Mouse (Mus musculus) limb, embryonic 14.5 days (tissue): ENCODE results near the gene Usp30. TPM values are rescaled to one million over a fixed set of nuclear protein-coding genes. Genes with fewer than 3 reads are reported as not detected.
A peak's percentile ranks its signal among the peaks of the same experiment; 100 is the strongest.

ENCODE experiments used
- ATAC-seq: fragments of 200-750 bp; cut with Nextera tagmentation; 2 replicates; pipeline ENCODE4 v1.8.0; 2017; ENCODE audit warnings: low read depth, moderate number of reproducible peaks, moderate TSS enrichment; ENCODE audit not compliant: low FRiP score
- DNase-seq: peaks from one replicate; pipeline ENCODE4 v3.0.0-alpha.2; 2015; ENCODE audit warnings: low spot score
- H3K27ac ChIP-seq: fragments of 300-500 bp; sonication (generic); replicated peaks from 2 replicates; pipeline ENCODE4 v1.5.1; 2014; ENCODE audit warnings: low read depth, mild to moderate bottlenecking, low read length, moderate library complexity, mixed read lengths
- H3K27me3 ChIP-seq: fragments of 300-500 bp; sonication (generic); 2 replicates; pipeline ENCODE4 v1.6.1; 2014; ENCODE audit warnings: low read length, mixed read lengths; ENCODE audit not compliant: control insufficient read depth, insufficient read depth
- H3K36me3 ChIP-seq: fragments of 300-500 bp; sonication (generic); 2 replicates; pipeline ENCODE4 v1.6.1; 2014; ENCODE audit warnings: mild to moderate bottlenecking, low read length, moderate library complexity, mixed read lengths; ENCODE audit not compliant: control insufficient read depth, insufficient read depth
- H3K4me1 ChIP-seq: fragments of 300-500 bp; sonication (generic); 2 replicates; pipeline ENCODE4 v1.6.1; 2014; ENCODE audit warnings: antibody characterized with exemption, low read length, mixed read lengths; ENCODE audit not compliant: control insufficient read depth, insufficient read depth
- H3K4me2 ChIP-seq: fragments of 300-500 bp; sonication (generic); replicated peaks from 2 replicates; pipeline ENCODE4 v1.6.1; 2014; ENCODE audit warnings: low read depth, mild to moderate bottlenecking, low read length, moderate library complexity; ENCODE audit not compliant: severe bottlenecking
- H3K4me3 ChIP-seq: fragments of 300-500 bp; sonication (generic); replicated peaks from 2 replicates; pipeline ENCODE4 v1.5.1; 2014; ENCODE audit warnings: low read length
- H3K9ac ChIP-seq: fragments of 300-500 bp; sonication (generic); 2 replicates; pipeline ENCODE4 v1.6.1; 2014; ENCODE audit warnings: mild to moderate bottlenecking, low read depth, low read length, moderate library complexity; ENCODE audit not compliant: severe bottlenecking
- H3K9me3 ChIP-seq: fragments of 300-500 bp; sonication (generic); 2 replicates; pipeline ENCODE4 v1.6.1; 2016; ENCODE audit warnings: low read length; ENCODE audit not compliant: control insufficient read depth
- POLR2A ChIP-seq: fragments of 200-500 bp; IDR thresholded peaks from 2 replicates; pipeline ENCODE4 v1.8.0; 2012; ENCODE audit warnings: inconsistent platforms, mild to moderate bottlenecking, moderate library complexity, borderline replicate concordance; ENCODE audit not compliant: insufficient read depth, insufficient read length; ENCODE audit errors: extremely low read depth
- WGBS: fragments of 180-500 bp; shearing (Covaris S2); extraction: QIAGEN DNeasy Blood & Tissue Kit; methylation state at CpG from one replicate; pipeline ENCODE4 v1.1.7; 2014; 5-methylcytosine and 5-hydroxymethylcytosine counted together
- polyA plus RNA-seq, 2 experiments: library from polyadenylated mRNA; depleted of rRNA in 1 of 2; stranded (reverse) in 1 of 2; unstranded in 1 of 2; fragments of >200 nt; fragmentation: Nextera tagmentation in 1 of 2; extraction: Ambion mirVana in 1 of 2; gene quantifications; 2 replicates each; pipeline versions ENCODE4 v1.2.1 to v1.2.3; 2012 to 2014

Gene Usp30
- polyA plus RNA-seq, 2 experiments, result 11.4 to 29.0 TPM

- WGBS, result under 1% methylated on average over 56 of the region's 69 CpGs
- no peaks in the 10 kb centered on the region for H3K9me3 ChIP-seq
- peak; percentile 14; the same call in 1 of the 2 replicates for ATAC-seq
Observed at GRCm38 (mm10) chr5:114127374-114128349, 62.4 kb downstream of the Usp30 start, which contains the start of gene Alkbh2. TSS of gene Alkbh2 (minus strand) at chr5:114128218.

DNA sequence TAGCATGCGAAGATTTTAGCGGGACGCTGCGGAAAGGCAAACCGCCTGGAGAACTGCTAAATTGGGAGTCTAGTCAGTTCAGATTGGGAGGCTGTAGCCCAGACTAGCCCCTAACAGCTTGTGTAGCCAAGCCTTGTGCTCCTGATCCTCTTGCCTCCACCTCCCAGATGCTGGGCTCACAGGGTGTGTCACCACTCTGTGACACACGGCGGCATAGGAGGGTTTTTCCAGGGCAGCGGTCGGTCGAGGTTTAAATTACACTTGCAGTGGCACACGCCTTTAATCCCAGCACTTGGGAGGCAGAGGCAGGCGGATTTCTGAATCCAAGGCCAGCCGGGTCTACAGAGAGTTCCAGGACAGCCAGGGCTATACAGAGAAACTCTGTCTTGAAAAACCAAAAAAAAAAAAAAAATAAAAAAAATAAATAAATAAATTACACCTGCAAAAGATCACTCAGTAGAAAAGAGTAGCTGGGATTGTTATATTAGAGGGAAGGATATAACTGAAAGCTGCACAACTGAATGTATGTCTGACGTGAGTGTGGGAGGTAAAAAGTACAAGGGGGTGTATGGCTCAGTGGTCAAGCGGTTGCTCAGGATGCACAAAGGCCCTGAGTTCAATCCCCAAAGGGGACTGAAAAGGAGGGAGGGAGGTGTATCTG is 64.4 kb downstream of the Usp30 start:
- H3K27me3 ChIP-seq, result no peaks in the 10 kb centered on the region
- peaks cover 4% of the 10 kb centered on the region for H3K36me3 ChIP-seq
- no peak overlapping the region for H3K27ac ChIP-seq
- TF ChIP-seq POLR2A, result no peak
- peaks cover 8% of the 10 kb centered on the region for H3K4me1 ChIP-seq
- peak overlapping the region; percentile 68 for H3K4me3 ChIP-seq
- no peak for DNase-seq
- H3K4me2 ChIP-seq, result peak overlapping the region; percentile 93
- WGBS, result 76% methylated on average over 15 of the region's 15 CpGs
- no peak overlapping the region for H3K9ac ChIP-seq
- no peaks in the 10 kb centered on the region for H3K9me3 ChIP-seq
- ATAC-seq, result no peak

More at GRCm38 (mm10) chr5:114127374-114128349, 62.4 kb downstream of the Usp30 start, which contains the start of gene Alkbh2:
- TF ChIP-seq POLR2A, result peak; percentile 23; the same call in 1 of the 2 replicates
- Histone ChIP-seq H3K36me3 (peaks cover 18% of the 10 kb centered on the region), H3K27me3 (no peaks in the 10 kb centered on the region), H3K9ac (peak within 1 kb of the TSS; percentile 59), H3K4me3 (peak within 1 kb of the TSS; percentile 46), H3K27ac (peak within 1 kb of the TSS; percentile 90), H3K4me2 (peak within 1 kb of the TSS; percentile 65), H3K4me1 (peaks cover 8% of the 10 kb centered on the region; the same call in 1 of the 2 replicates)
- peak; percentile 85 for DNase-seq

- peak; percentile 49 for DNase-seq
- H3K9me3 ChIP-seq, result no peaks in the 10 kb centered on the region
- peak within 1 kb of the TSS; percentile 93 for H3K4me2 ChIP-seq
- peak; percentile 27 for ATAC-seq
- peak within 1 kb of the TSS; percentile 61 for H3K9ac ChIP-seq
- H3K36me3 ChIP-seq, result peaks cover 5% of the 10 kb centered on the region
- no peak for TF ChIP-seq POLR2A
- H3K4me1 ChIP-seq, result peaks cover 8% of the 10 kb centered on the region
- H3K27ac ChIP-seq, result peak within 1 kb of the TSS; percentile 73
- H3K27me3 ChIP-seq, result no peaks in the 10 kb centered on the region
- peak within 1 kb of the TSS; percentile 68 for H3K4me3 ChIP-seq
- WGBS, result 1% methylated on average over 24 of the region's 29 CpGs
Observed at GRCm38 (mm10) chr5:114130211-114130605, 64.9 kb downstream of the Usp30 start, which contains the start of gene Ung. TSS of gene Ung (plus strand) at chr5:114130386.

GRCm38 (mm10) chr5:114130698-114131520 is 65.6 kb downstream of the Usp30 start:
- DNase-seq, result peak; percentile 93
- H3K4me3 ChIP-seq, result peak overlapping the region; percentile 68
- H3K9me3 ChIP-seq, result no peaks in the 10 kb centered on the region
- H3K4me1 ChIP-seq, result peaks cover 8% of the 10 kb centered on the region
- H3K36me3 ChIP-seq, result peaks cover 12% of the 10 kb centered on the region
- peak; percentile 98 for ATAC-seq
- H3K27me3 ChIP-seq, result no peaks in the 10 kb centered on the region
- peak overlapping the region; percentile 61 for H3K9ac ChIP-seq
- H3K27ac ChIP-seq, result peak overlapping the region; percentile 73
- TF ChIP-seq POLR2A, result 0 out of 2 replicates have a peak, but pooled peaks have one; percentile 16
- peak overlapping the region; percentile 93 for H3K4me2 ChIP-seq
- WGBS, result under 1% methylated on average over 73 of the region's 87 CpGs
